Mouse (Mus musculus) stomach, embryonic 14.5 days (tissue): Measurements from ENCODE around the gene Dscam. TPM values are rescaled to one million over a fixed set of nuclear protein-coding genes. Genes with fewer than 3 reads are reported as not detected.

Experiments used
- ATAC-seq: fragments of 200-750 bp; cut with Nextera tagmentation; 2 replicates; pipeline ENCODE4 v1.8.0; 2017; ENCODE audit warnings: low read depth, moderate TSS enrichment; ENCODE audit not compliant: insufficient number of reproducible peaks, insufficient read depth, low FRiP score
- H3K27ac ChIP-seq: fragments of 300-500 bp; sonication (generic); 2 replicates; pipeline ENCODE4 v1.5.1; 2014; ENCODE audit warnings: mild to moderate bottlenecking, low read length, moderate library complexity, mixed read lengths
- H3K27me3 ChIP-seq: fragments of 300-500 bp; sonication (generic); 2 replicates; pipeline ENCODE4 v1.6.1; 2014; ENCODE audit warnings: low read length, control low read depth, mixed read lengths; ENCODE audit not compliant: control insufficient read depth, insufficient read depth
- H3K36me3 ChIP-seq: fragments of 300-500 bp; sonication (generic); 2 replicates; pipeline ENCODE4 v1.6.1; 2014; ENCODE audit warnings: mild to moderate bottlenecking, control low read depth, low read length, moderate library complexity, mixed read lengths; ENCODE audit not compliant: control insufficient read depth, insufficient read depth
- H3K4me1 ChIP-seq: fragments of 300-500 bp; sonication (generic); 2 replicates; pipeline ENCODE4 v1.6.1; 2014; ENCODE audit warnings: low read length, control low read depth, mixed read lengths; ENCODE audit not compliant: control insufficient read depth, insufficient read depth
- H3K4me2 ChIP-seq: fragments of 300-500 bp; sonication (generic); replicated peaks from 2 replicates; pipeline ENCODE4 v1.6.1; 2014; ENCODE audit warnings: low read depth, low read length, control low read depth
- H3K4me3 ChIP-seq: fragments of 300-500 bp; sonication (generic); 2 replicates; pipeline ENCODE4 v1.5.1; 2014; ENCODE audit warnings: low read depth, low read length, control low read depth
- H3K9ac ChIP-seq: fragments of 300-500 bp; sonication (generic); replicated peaks from 2 replicates; pipeline ENCODE4 v1.6.1; 2014; ENCODE audit warnings: low read depth, mild to moderate bottlenecking, control low read depth, low read length, moderate library complexity, mixed read lengths
- H3K9me3 ChIP-seq: fragments of 300-500 bp; sonication (generic); 2 replicates; pipeline ENCODE4 v1.6.1; 2016; ENCODE audit warnings: low read depth, low read length, control low read depth; ENCODE audit not compliant: control insufficient read depth
- WGBS: fragments of 180-500 bp; shearing (Covaris S2); extraction: QIAGEN DNeasy Blood & Tissue Kit; methylation state at CpG from one replicate; pipeline ENCODE4 v1.1.7; 2014; 5-methylcytosine and 5-hydroxymethylcytosine counted together
- polyA plus RNA-seq: library from polyadenylated mRNA; unstranded; fragments of >200 nt; fragmentation: Nextera tagmentation; extraction: Ambion mirVana; gene quantifications from 2 replicates; pipeline ENCODE4 v1.2.1, GENCODE M21; 2014

The Dscam gene
- polyA plus RNA-seq, 1 experiment from 2014 or later, result 0.30 TPM

DNA sequence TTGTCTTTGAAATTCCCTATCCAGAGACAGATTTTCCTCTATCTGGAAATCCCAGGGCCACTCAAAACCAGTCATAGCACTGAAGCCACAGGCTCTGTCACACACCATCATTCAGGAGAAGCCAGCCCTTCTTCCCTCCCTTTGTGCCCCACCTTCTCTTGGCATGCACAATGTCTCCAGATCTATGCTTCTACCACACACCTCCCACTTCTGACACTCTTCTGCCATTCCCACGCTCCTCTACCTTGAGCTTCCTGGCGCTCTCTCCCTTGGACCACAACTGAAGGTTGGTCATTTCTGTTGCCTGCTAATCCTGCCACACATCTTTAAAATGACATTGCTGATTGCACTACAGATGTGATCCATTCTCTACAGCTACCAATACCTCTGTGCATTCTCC is 235.8 kb downstream of the Dscam start:
- 93% methylated on average over 2 of the region's 2 CpGs for WGBS
- H3K4me1 ChIP-seq, result no peaks in the 10 kb centered on the region
- H3K27ac ChIP-seq, result no peak overlapping the region
- no peak overlapping the region for H3K9ac ChIP-seq
- no peak for ATAC-seq
- no peaks in the 10 kb centered on the region for H3K36me3 ChIP-seq
- H3K9me3 ChIP-seq, result no peaks in the 10 kb centered on the region
- H3K4me3 ChIP-seq, result no peak overlapping the region
- H3K27me3 ChIP-seq, result no peaks in the 10 kb centered on the region
- H3K4me2 ChIP-seq, result no peak overlapping the region

DNA sequence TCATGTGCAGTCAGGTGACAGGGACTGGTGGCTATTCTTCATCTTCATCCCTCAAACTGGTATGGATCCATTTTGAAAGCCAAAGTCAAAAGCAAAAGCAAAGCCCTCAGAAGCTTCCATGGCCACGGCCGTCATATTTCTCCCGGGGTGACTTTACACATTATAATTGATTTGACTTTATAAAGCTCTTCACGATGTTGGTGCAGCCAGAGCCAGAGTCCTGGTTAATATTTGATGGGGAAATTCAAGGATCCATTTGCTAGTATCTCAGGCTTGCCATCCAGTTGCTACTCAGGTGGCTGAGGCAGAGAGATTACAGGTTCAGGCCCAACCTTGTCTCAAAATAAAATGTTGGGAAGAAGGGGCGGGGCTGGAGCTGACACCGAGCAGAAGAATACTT is 238.3 kb downstream of the Dscam start:
- Histone ChIP-seq H3K36me3 (no peaks in the 10 kb centered on the region), H3K27me3 (no peaks in the 10 kb centered on the region), H3K9me3 (no peaks in the 10 kb centered on the region), H3K4me3 (no peak overlapping the region), H3K4me2 (no peak overlapping the region), H3K27ac (no peak overlapping the region), H3K4me1 (no peaks in the 10 kb centered on the region), H3K9ac (no peak overlapping the region)
- 85% methylated on average over 6 of the region's 6 CpGs for WGBS
- no peak for ATAC-seq

DNA sequence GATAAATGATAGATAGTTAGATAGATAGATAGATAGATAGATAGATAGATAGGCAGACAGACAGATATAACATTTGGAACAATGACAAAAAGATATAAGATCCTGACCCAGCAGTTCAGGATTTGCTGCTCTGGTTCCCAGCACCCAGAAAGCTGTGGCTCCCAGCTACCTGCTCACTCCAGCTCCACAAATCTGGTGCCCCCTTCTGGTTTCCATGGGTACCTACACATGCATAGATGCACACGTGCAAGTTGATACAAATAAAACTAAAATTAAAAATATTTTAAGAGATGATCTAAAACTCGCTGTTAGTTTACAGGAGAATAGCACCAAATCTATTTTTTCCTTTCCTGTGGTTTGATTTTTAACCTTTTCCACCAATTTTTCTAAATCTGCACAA is 238.8 kb downstream of the Dscam start:
- Histone ChIP-seq H3K36me3 (no peaks in the 10 kb centered on the region), H3K27ac (no peak overlapping the region), H3K9me3 (no peaks in the 10 kb centered on the region), H3K4me3 (no peak overlapping the region), H3K27me3 (no peaks in the 10 kb centered on the region), H3K9ac (no peak overlapping the region), H3K4me2 (no peak overlapping the region), H3K4me1 (no peaks in the 10 kb centered on the region)
- WGBS, result 75% methylated on average over 2 of the region's 2 CpGs
- ATAC-seq, result no peak

DNA sequence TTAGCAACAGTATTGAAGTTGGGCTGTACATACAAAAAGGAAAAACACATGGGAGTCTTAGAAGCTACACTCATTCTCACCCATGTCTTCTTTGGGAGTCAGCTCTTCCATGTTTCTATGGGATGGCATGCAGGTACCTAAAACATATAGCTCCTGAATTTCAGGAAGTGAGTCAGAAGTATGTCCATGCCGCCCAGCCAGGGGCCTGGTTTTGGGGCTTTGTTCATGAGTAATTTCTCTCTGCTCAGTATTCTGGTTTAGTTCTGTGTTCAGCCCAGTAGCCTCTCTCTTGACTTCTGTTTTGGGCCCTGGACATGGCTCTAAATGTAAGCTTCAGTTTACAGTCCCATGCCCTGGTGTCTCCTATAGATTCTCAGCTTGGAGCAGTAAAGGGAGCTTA is 242.5 kb downstream of the Dscam start:
- Histone ChIP-seq H3K27ac (no peak overlapping the region), H3K27me3 (no peaks in the 10 kb centered on the region), H3K4me1 (no peaks in the 10 kb centered on the region), H3K36me3 (no peaks in the 10 kb centered on the region), H3K4me3 (no peak overlapping the region), H3K9ac (no peak overlapping the region), H3K4me2 (no peak overlapping the region), H3K9me3 (no peaks in the 10 kb centered on the region)
- WGBS, result 93% methylated on average over 1 of the region's 1 CpGs
- no peak for ATAC-seq

DNA sequence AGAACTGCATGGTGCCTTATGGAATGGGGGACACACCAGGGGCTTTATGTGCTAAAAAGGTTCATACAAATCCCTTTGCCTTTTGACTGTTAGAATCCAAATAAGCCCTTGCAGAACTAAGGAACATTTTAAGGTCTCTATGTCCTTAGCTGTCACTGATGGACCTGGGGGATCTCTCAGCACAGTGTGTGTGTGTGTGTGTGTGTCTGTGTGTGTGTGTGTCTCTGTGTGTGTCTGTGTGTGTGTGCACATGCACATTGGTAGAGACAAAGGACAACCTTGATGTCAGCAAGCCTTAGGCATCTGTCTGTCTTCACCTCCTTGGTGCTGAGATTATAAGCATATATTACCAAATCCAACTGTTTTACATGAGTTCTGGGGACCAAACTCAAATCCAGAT is 243.1 kb downstream of the Dscam start:
- ATAC-seq, result no peak
- H3K4me3 ChIP-seq, result no peak overlapping the region
- no peak overlapping the region for H3K27ac ChIP-seq
- no peaks in the 10 kb centered on the region for H3K27me3 ChIP-seq
- H3K36me3 ChIP-seq, result no peaks in the 10 kb centered on the region
- H3K9ac ChIP-seq, result no peak overlapping the region
- H3K4me1 ChIP-seq, result no peaks in the 10 kb centered on the region
- H3K9me3 ChIP-seq, result no peaks in the 10 kb centered on the region
- no peak overlapping the region for H3K4me2 ChIP-seq

DNA sequence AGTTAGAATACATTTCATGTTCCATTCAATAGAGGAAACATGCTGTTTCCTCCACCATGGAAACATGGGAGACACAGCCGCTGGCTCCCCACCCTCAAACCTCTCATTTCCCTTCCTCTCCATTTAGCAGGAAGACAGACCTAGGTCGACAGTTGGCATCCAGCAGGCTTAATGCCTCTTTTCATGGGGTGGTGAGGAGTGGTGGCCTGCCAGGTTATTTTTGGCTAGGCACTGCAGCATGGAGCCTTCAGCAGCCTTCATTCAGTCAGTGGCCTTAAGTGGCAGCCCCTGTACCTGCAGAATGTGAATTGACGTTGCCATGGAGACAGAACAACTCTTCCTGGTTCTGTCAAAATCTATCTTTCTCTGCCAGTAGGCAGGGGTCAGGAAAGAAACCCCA is 243.6 kb downstream of the Dscam start:
- Histone ChIP-seq H3K27ac (no peak overlapping the region), H3K9ac (no peak overlapping the region), H3K4me3 (no peak overlapping the region), H3K27me3 (no peaks in the 10 kb centered on the region), H3K9me3 (no peaks in the 10 kb centered on the region), H3K4me2 (no peak overlapping the region), H3K36me3 (no peaks in the 10 kb centered on the region), H3K4me1 (no peaks in the 10 kb centered on the region)
- 63% methylated on average over 3 of the region's 3 CpGs for WGBS
- no peak for ATAC-seq

DNA sequence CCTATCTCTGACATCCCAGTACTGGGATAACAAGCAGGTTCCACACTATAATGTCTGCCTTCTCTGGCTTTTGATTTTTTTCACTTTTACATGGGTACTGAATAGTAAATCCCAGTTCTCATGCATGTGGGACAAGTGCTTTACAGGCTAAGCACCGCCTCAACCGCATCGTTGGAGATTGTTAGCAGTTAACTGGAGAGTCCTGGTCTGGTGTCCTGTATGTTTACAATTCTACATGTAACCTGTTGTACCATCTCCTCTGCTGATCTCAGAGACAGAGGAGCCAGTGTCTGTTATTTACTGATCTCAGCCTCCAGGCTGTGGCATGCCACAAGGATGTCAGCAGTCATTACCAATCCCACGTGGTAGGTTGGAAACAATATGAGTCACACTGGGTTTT is 246.6 kb downstream of the Dscam start:
- Histone ChIP-seq H3K27me3 (no peaks in the 10 kb centered on the region), H3K9me3 (no peaks in the 10 kb centered on the region), H3K27ac (no peak overlapping the region), H3K4me1 (no peaks in the 10 kb centered on the region), H3K4me2 (no peak overlapping the region), H3K36me3 (no peaks in the 10 kb centered on the region), H3K9ac (no peak overlapping the region), H3K4me3 (no peak overlapping the region)
- no peak for ATAC-seq
- WGBS, result 89% methylated on average over 4 of the region's 4 CpGs

DNA sequence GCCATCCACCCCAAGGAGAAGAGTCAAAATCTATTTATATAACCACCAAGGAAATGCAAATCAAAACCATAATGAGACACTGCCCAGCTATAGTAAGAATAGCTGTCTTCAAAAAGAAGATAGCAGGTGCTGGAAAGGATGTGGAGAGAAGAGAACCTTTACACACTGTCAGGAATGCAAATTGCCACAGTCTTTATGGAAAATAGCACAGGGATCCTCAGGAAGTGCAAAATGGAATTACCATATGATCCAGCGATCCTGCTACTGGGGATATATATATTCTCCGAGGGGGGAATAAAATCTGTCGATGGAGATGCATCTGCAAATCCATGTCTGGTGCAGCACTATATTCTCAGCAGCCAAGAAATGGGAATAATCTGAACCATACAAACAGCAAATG is 256.1 kb downstream of the Dscam start:
- ATAC-seq, result no peak
- Histone ChIP-seq H3K27me3 (no peaks in the 10 kb centered on the region), H3K4me3 (no peak overlapping the region), H3K36me3 (no peaks in the 10 kb centered on the region), H3K9me3 (no peaks in the 10 kb centered on the region), H3K4me2 (no peak overlapping the region), H3K9ac (no peak overlapping the region), H3K27ac (no peak overlapping the region), H3K4me1 (no peaks in the 10 kb centered on the region)
- 94% methylated on average over 3 of the region's 3 CpGs for WGBS

DNA sequence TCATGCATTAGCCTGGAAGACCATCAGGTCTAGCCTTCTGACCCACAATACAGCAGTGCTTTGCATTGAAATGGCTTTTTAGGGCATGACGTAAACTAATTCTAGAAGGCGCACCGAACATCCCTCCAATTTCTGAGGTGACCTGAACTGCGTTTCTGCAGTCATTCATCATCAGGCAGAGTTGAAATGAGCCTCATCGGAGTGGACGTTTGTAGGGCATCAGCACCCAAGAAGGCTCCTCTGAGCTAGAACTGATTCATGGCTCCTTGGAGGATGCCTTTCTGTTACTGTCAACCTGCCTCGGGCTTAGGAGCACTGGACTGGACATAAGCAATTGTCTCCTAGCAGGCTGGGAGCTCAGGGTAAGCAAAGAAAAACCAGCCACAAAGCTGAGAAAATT is 257.7 kb downstream of the Dscam start:
- no peak for ATAC-seq
- H3K4me3 ChIP-seq, result no peak overlapping the region
- no peaks in the 10 kb centered on the region for H3K27me3 ChIP-seq
- H3K36me3 ChIP-seq, result no peaks in the 10 kb centered on the region
- no peaks in the 10 kb centered on the region for H3K4me1 ChIP-seq
- no peak overlapping the region for H3K27ac ChIP-seq
- H3K9me3 ChIP-seq, result no peaks in the 10 kb centered on the region
- no peak overlapping the region for H3K9ac ChIP-seq
- 57% methylated on average over 7 of the region's 7 CpGs for WGBS
- no peak overlapping the region for H3K4me2 ChIP-seq
